Mouse (Mus musculus) central nervous system, embryonic 18 days (tissue): ENCODE data around the gene Gm11037. TPM values are rescaled to one million over a fixed set of nuclear protein-coding genes. Genes with fewer than 3 reads are reported as not detected.

ENCODE experiments used
- polyA plus RNA-seq: library from polyadenylated mRNA; depleted of rRNA; stranded (reverse); fragments of >200 nt; gene quantifications from 2 replicates; pipeline ENCODE4 v1.2.3, GENCODE M21; 2012; rRNA removed

The Gm11037 gene
- not detected in 2 replicates for polyA plus RNA-seq

GRCm38 (mm10) chr2:131132930-131133547 lies at the start of gene Gm11037:
Gene Gm11037, plus strand, starts transcription at chr2:131133497.

GRCm38 (mm10) chr2:131086667-131087390 lies 46.5 kb upstream of the Gm11037 start, which contains the start of gene Siglec1:
Gene Siglec1, minus strand, starts transcription at chr2:131086765.

DNA sequence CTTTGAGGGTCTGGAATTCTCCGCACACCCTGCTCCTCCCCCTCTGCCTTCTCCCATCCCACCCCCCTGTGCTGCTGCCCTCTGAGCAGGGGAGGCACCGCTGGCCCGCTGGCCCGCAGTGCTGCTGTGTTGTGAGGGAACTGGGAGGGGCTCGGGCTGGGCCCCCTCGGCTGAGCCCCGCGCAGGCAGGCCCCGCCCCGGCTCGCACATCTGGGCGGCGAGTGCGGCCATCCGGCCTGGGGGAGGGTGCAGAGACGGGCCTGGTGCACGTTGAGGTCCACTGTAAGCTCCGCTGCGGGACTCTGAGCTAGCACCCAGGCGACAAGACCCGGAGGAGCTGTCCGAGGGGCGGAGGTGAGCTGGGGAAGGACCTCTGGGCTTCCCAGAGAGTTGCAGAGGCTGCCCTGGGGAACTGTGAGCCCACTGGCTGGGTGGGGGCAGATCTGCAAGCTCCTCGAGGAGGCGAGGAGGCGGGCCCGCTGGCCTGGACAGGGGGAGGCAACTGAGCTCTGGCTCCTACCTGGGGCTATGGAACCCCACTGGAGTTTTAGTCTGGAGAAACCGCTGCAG lies 6.1 kb upstream of the Gm11037 start, which contains the start of gene Hspa12b:
TSS of gene Hspa12b (plus strand) at position 120 of the 570 bp plus-strand sequence.

DNA sequence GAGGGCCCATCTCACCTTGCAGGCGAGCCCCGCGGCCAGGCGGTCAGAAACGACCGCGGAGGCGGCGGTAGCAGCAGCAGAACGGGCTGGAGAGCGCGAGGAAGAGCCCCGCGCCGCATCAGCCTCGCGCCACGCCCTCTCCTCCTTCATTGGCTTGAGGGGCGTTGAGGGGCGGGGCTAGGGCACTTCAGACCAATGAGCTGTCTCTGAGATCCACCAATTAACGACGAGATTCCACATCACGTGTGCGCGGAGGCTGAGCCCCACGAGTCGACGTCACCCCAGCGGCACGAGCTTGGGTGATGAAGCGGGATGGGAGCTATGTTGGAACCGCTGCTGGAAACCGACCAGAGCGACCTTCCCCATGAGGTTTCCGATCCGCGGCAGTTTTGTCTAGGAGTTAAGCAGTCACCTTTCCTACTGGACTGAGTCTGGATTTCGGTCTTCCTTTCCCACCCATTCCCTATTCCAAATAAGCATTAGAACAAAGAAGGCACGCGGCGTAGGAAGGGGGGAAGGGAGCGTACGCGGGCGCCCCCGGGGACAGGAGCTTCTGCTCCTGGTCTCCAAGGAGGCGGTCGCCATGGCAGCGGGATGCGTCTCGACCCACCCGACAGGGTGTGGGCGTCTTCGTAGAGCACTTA lies 26.8 kb downstream of the Gm11037 start, which contains the start of gene 1700037H04Rik:
TSS of gene 1700037H04Rik (minus strand) at position 144 of the 644 bp plus-strand sequence.

DNA sequence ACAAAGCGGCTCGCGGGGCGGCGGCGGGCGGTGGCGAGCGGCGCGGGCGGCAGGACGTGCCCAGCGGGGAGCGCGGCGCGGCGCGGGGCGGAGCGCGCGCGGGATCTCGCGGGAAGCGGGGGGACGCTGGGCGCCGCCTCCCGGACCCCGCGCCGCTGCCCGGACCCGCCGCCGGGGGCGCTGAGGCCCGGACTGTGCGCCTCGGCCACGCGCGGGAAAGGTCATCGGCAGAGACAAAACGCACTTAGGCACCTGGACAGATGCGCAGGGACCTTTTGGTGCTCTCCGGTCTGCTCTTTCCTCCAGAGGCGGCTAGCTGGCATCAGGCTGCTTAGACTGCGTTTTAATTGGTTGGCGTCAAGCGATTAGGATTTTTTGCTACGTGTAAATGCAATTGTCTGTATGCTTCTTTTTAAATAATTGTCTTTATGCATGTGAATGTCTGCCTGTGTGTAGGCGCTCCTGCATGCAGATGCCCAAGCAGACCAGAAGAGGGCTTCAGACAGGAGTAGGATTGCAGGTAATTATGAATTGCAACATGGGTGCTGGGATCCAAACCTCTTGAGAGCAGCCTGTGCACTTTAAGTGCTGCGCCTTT lies 46.8 kb downstream of the Gm11037 start, which contains the start of gene Cenpb:
TSS of gene Cenpb (minus strand) at position 78 of the 598 bp plus-strand sequence.

Other genes starting within 250 kb of the Gm11037 start
- gene 4930402H24Rik, start 227.1 kb upstream of the Gm11037 start, polyA plus RNA-seq, result 75.5 and 79.2 TPM in 2 replicates
- gene Atrn, start 227.0 kb upstream of the Gm11037 start, polyA plus RNA-seq, result 37.4 TPM in 2 replicates
- 74.6 and 77.7 TPM in 2 replicates for gene Gfra4, start 90.4 kb upstream of the Gm11037 start, polyA plus RNA-seq
- 2.5 and 3.9 TPM in 2 replicates for gene Adam33, start 69.7 kb upstream of the Gm11037 start, polyA plus RNA-seq
- gene Siglec1, start 46.7 kb upstream of the Gm11037 start, polyA plus RNA-seq, result 0.35 and 0.44 TPM in 2 replicates
- 8.7 and 10.0 TPM in 2 replicates for gene Hspa12b, start 6.2 kb upstream of the Gm11037 start, polyA plus RNA-seq
- gene 1700037H04Rik, start 26.6 kb downstream of the Gm11037 start, polyA plus RNA-seq, result 94.7 and 106 TPM in 2 replicates
- gene Cenpb, start 46.6 kb downstream of the Gm11037 start, polyA plus RNA-seq, result 61.7 and 62.7 TPM in 2 replicates
- 25.5 and 27.5 TPM in 2 replicates for gene Cdc25b, start 53.5 kb downstream of the Gm11037 start, polyA plus RNA-seq
- gene Spef1, start 53.8 kb downstream of the Gm11037 start, polyA plus RNA-seq, result 31.0 and 33.7 TPM in 2 replicates
- 32.5 and 33.6 TPM in 2 replicates for gene Ap5s1, start 73.6 kb downstream of the Gm11037 start, polyA plus RNA-seq
- gene Mavs, start 100.6 kb downstream of the Gm11037 start, polyA plus RNA-seq, result 6.5 and 7.1 TPM in 2 replicates
- gene Pank2, start 129.0 kb downstream of the Gm11037 start, polyA plus RNA-seq, result 29.0 and 29.8 TPM in 2 replicates
- 32.0 and 33.2 TPM in 2 replicates for gene Rnf24, start 219.4 kb downstream of the Gm11037 start, polyA plus RNA-seq